Mouse (Mus musculus) ES-E14 (cell line): ENCODE results near the gene Reep3.

Experiments used
- CHD2 ChIP-seq: IDR thresholded peaks from 2 replicates; pipeline ENCODE4 v1.6.1; 2014; ENCODE audit warnings: mild to moderate bottlenecking, low read depth, low read length, inconsistent platforms
- HCFC1 ChIP-seq: IDR thresholded peaks from 2 replicates; pipeline ENCODE4 v1.6.1; 2012; ENCODE audit warnings: low read length, inconsistent platforms, borderline replicate concordance; ENCODE audit not compliant: insufficient read depth
- MAFK ChIP-seq: IDR thresholded peaks from 2 replicates; pipeline ENCODE4 v1.6.1; 2014; ENCODE audit warnings: mild to moderate bottlenecking, low read depth, low read length, inconsistent platforms; ENCODE audit not compliant: insufficient read depth
- ZC3H11A ChIP-seq: IDR thresholded peaks from 2 replicates; pipeline ENCODE4 v1.6.1; 2012; ENCODE audit warnings: low read depth, mild to moderate bottlenecking, inconsistent platforms, low read length, borderline replicate concordance
- ZNF384 ChIP-seq: IDR thresholded peaks from 2 replicates; pipeline ENCODE4 v1.6.1; 2012; ENCODE audit warnings: low read depth, low read length, inconsistent platforms

GRCm38 (mm10) chr10:67055867-67056856 lies 40.6 kb downstream of the Reep3 start:
- TF ChIP-seq ZNF384 (no peak), CHD2 (no peak), ZC3H11A (no peak), MAFK (no peak), HCFC1 (no peak)
